Mouse (Mus musculus): Measurements from ENCODE around the gene Krtap10-10. TPM values are rescaled to one million over a fixed set of nuclear protein-coding genes. Genes with fewer than 3 reads are reported as not detected.

Krtap10-10 gene
- total RNA-seq, 2 experiments from 2014 or later, result 0.75 TPM; not detected in 1

- peak; percentile 95 for ATAC-seq (replicated peaks; ENCODE audit: poor library complexity, severe bottlenecking)
These were observed 28.5 kb downstream of the Krtap10-10 start for GRCm38 (mm10) chr10:77864067-77864761.

- ATAC-seq (replicated peaks; ENCODE audit: poor library complexity, severe bottlenecking), result no peak
These were observed 29.0 kb downstream of the Krtap10-10 start for GRCm38 (mm10) chr10:77864762-77865143.

- no peak for ATAC-seq (replicated peaks; ENCODE audit: poor library complexity, severe bottlenecking)
These were observed 31.8 kb downstream of the Krtap10-10 start for GRCm38 (mm10) chr10:77867546-77867945.

DNA sequence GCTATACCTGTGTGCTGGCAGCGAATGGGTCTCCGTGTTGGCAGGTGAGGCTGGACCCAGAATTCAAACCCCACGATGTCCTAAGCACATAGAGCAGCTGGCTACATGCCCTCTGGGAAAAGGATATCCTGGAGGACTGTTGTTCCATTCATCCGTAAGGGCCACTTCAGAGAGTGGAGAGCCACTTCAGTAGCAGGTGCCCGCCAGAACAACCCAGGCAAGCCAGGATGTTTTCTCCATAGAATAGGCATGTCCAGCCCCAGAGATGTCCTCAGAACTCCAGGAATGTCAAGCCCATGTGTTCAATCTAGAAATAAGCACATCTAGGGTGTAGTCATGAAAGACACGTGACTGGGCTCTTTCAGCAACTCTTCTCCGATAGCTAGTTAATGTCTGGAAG, 33.9 kb downstream of the Krtap10-10 start:
- ATAC-seq (replicated peaks; ENCODE audit: poor library complexity, severe bottlenecking), result no peak

DNA sequence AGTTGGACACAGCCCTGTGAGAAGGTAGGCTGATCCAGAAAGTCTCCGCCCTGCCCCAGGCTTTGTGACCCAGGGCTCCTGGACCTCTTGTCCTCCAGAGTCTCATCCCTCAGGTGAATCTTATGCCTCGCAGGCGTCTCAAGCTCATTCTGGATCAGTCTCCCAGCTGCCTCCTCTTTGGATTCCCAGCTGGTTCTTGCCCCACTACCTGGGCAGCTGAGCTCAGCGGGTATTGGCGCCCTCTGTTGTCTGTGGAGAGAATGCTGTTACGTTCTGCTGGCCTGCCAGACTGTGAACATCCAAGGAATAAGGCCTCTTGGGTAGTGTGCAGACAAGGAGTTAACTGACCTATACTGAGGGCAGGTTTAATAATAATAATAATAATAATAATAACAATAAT, 43.2 kb downstream of the Krtap10-10 start:
- ATAC-seq (replicated peaks; ENCODE audit: poor library complexity, severe bottlenecking), result no peak

- peak; percentile 67 for ATAC-seq (replicated peaks; ENCODE audit: poor library complexity, severe bottlenecking)
These were observed 44.6 kb downstream of the Krtap10-10 start for GRCm38 (mm10) chr10:77880305-77880704.

GRCm38 (mm10) chr10:77882553-77882952, 46.8 kb downstream of the Krtap10-10 start:
- no peak for ATAC-seq (replicated peaks; ENCODE audit: poor library complexity, severe bottlenecking)

DNA sequence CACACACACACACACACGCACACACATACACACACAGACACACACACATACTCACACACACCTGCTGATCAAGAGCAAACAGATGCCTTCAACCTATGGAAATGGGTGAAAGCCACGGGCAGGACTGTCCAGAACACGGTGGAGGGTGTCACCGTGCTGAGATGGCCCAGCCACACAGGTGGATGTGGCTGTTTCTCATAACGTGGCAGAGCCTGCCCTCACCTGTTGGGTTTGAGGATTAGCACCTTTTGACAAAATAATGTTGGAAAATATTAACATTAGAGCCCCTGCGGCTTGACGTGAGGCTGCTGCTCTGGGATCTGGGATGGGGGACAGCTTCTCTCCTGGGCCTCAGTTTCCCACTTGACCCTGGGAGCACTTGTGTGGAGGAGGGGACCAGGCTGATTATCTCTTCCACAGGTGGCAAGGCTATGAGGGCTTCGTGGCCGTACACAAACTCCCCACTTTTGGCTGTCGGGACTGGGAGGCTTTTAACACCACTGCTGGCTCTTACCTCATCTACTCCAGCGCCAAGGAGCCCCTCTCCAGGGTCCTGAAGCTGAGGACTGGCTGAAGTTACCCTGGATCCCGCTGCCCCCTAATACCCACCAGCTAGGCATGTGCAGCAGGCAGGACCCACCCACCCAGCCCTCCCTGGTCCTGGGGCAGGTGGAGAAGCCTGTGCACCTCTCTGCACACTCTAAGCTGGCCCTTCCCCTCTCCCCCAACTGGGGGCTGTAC, 50.4 kb downstream of the Krtap10-10 start:
- no peak for ATAC-seq (replicated peaks; ENCODE audit: poor library complexity, severe bottlenecking)

Other genes starting within 250 kb of the Krtap10-10 start
Only the 30 nearest of the 33 such genes appear.
- 39.6 and 42.0 TPM in 2 replicates for gene Ube2g2, start 213.7 kb upstream of the Krtap10-10 start, total RNA-seq (2014; fragmentation: Nextera tagmentation)
- gene Ube2g2, start 213.7 kb upstream of the Krtap10-10 start, total RNA-seq (2017), result 29.5 and 53.3 TPM in 2 replicates
- gene Tspear, start 149.4 kb upstream of the Krtap10-10 start, total RNA-seq (2014; fragmentation: Nextera tagmentation), result 0.90 TPM in 1 of 2 replicates, not detected in the other
- 0.05 TPM in 1 of 2 replicates, not detected in the other for gene Tspear, start 149.4 kb upstream of the Krtap10-10 start, total RNA-seq (2017)
- gene Gm19402, start 145.2 kb upstream of the Krtap10-10 start, total RNA-seq (2014; fragmentation: Nextera tagmentation), result not detected in 2 replicates
- gene Gm19402, start 145.2 kb upstream of the Krtap10-10 start, total RNA-seq (2017), result not detected in 2 replicates
- gene Gm9508, start 138.7 kb upstream of the Krtap10-10 start, total RNA-seq (2014; fragmentation: Nextera tagmentation), result not detected in 2 replicates
- gene Gm9508, start 138.7 kb upstream of the Krtap10-10 start, total RNA-seq (2017), result not detected in 2 replicates
- not detected in 2 replicates for gene Gm10272, start 129.3 kb upstream of the Krtap10-10 start, total RNA-seq (2014; fragmentation: Nextera tagmentation)
- gene Gm10272, start 129.3 kb upstream of the Krtap10-10 start, total RNA-seq (2017), result not detected in 2 replicates
- gene Gm10024, start 124.5 kb upstream of the Krtap10-10 start, total RNA-seq (2014; fragmentation: Nextera tagmentation), result not detected in 2 replicates
- gene Gm10024, start 124.5 kb upstream of the Krtap10-10 start, total RNA-seq (2017), result not detected in 2 replicates
- not detected in 2 replicates for gene Gm10142, start 120.1 kb upstream of the Krtap10-10 start, total RNA-seq (2014; fragmentation: Nextera tagmentation)
- gene Gm10142, start 120.1 kb upstream of the Krtap10-10 start, total RNA-seq (2017), result not detected in 2 replicates
- gene Krtap12-1, start 115.3 kb upstream of the Krtap10-10 start, total RNA-seq (2014; fragmentation: Nextera tagmentation), result not detected in 2 replicates
- gene Krtap12-1, start 115.3 kb upstream of the Krtap10-10 start, total RNA-seq (2017), result not detected in 2 replicates
- not detected in 2 replicates for gene Gm10100, start 109.5 kb upstream of the Krtap10-10 start, total RNA-seq (2014; fragmentation: Nextera tagmentation)
- not detected in 2 replicates for gene Gm10100, start 109.5 kb upstream of the Krtap10-10 start, total RNA-seq (2017)
- not detected in 2 replicates for gene Gm18596, start 93.3 kb upstream of the Krtap10-10 start, total RNA-seq (2014; fragmentation: Nextera tagmentation)
- not detected in 2 replicates for gene Gm18596, start 93.3 kb upstream of the Krtap10-10 start, total RNA-seq (2017)
- not detected in 2 replicates for gene Gm9736, start 84.6 kb upstream of the Krtap10-10 start, total RNA-seq (2014; fragmentation: Nextera tagmentation)
- not detected in 2 replicates for gene Gm9736, start 84.6 kb upstream of the Krtap10-10 start, total RNA-seq (2017)
- gene Gm3233, start 76.3 kb upstream of the Krtap10-10 start, total RNA-seq (2014; fragmentation: Nextera tagmentation), result not detected in 2 replicates
- not detected in 2 replicates for gene Gm3233, start 76.3 kb upstream of the Krtap10-10 start, total RNA-seq (2017)
- not detected in 2 replicates for gene Gm3238, start 64.6 kb upstream of the Krtap10-10 start, total RNA-seq (2014; fragmentation: Nextera tagmentation)
- not detected in 2 replicates for gene Gm3238, start 64.6 kb upstream of the Krtap10-10 start, total RNA-seq (2017)
- not detected in 2 replicates for gene Gm7138, start 59.0 kb upstream of the Krtap10-10 start, total RNA-seq (2014; fragmentation: Nextera tagmentation)
- not detected in 2 replicates for gene Gm7138, start 59.0 kb upstream of the Krtap10-10 start, total RNA-seq (2017)
- gene Gm3250, start 53.4 kb upstream of the Krtap10-10 start, total RNA-seq (2014; fragmentation: Nextera tagmentation), result not detected in 2 replicates
- not detected in 2 replicates for gene Gm3250, start 53.4 kb upstream of the Krtap10-10 start, total RNA-seq (2017)
- not detected in 2 replicates for gene Gm7137, start 47.7 kb upstream of the Krtap10-10 start, total RNA-seq (2014; fragmentation: Nextera tagmentation)
- gene Gm7137, start 47.7 kb upstream of the Krtap10-10 start, total RNA-seq (2017), result not detected in 2 replicates
- not detected in 2 replicates for gene Gm9639, start 40.9 kb upstream of the Krtap10-10 start, total RNA-seq (2014; fragmentation: Nextera tagmentation)
- gene Gm9639, start 40.9 kb upstream of the Krtap10-10 start, total RNA-seq (2017), result not detected in 2 replicates
- not detected in 2 replicates for gene Gm19668, start 36.8 kb upstream of the Krtap10-10 start, total RNA-seq (2014; fragmentation: Nextera tagmentation)
- not detected in 2 replicates for gene Gm19668, start 36.8 kb upstream of the Krtap10-10 start, total RNA-seq (2017)
- not detected in 2 replicates for gene Gm9507, start 24.1 kb upstream of the Krtap10-10 start, total RNA-seq (2014; fragmentation: Nextera tagmentation)
- not detected in 2 replicates for gene Gm9507, start 24.1 kb upstream of the Krtap10-10 start, total RNA-seq (2017)
- not detected in 2 replicates for gene Gm2696, start 21.3 kb upstream of the Krtap10-10 start, total RNA-seq (2014; fragmentation: Nextera tagmentation)
- not detected in 2 replicates for gene Gm2696, start 21.3 kb upstream of the Krtap10-10 start, total RNA-seq (2017)
- gene Krtap10-4, start 8.9 kb upstream of the Krtap10-10 start, total RNA-seq (2014; fragmentation: Nextera tagmentation), result not detected in 2 replicates
- not detected in 2 replicates for gene Krtap10-4, start 8.9 kb upstream of the Krtap10-10 start, total RNA-seq (2017)
- not detected in 2 replicates for gene Gm36176, start 10.9 kb downstream of the Krtap10-10 start, total RNA-seq (2014; fragmentation: Nextera tagmentation)
- not detected in 2 replicates for gene Gm36176, start 10.9 kb downstream of the Krtap10-10 start, total RNA-seq (2017)
- not detected in 2 replicates for gene Gm10318, start 16.9 kb downstream of the Krtap10-10 start, total RNA-seq (2014; fragmentation: Nextera tagmentation)
- not detected in 2 replicates for gene Gm10318, start 16.9 kb downstream of the Krtap10-10 start, total RNA-seq (2017)
- not detected in 2 replicates for gene Gm3285, start 26.0 kb downstream of the Krtap10-10 start, total RNA-seq (2014; fragmentation: Nextera tagmentation)
- gene Gm3285, start 26.0 kb downstream of the Krtap10-10 start, total RNA-seq (2017), result not detected in 2 replicates
- gene Lrrc3, start 66.6 kb downstream of the Krtap10-10 start, total RNA-seq (2014; fragmentation: Nextera tagmentation), result not detected in 2 replicates
- gene Lrrc3, start 66.6 kb downstream of the Krtap10-10 start, total RNA-seq (2017), result not detected in 2 replicates
- 1.9 and 9.1 TPM in 2 replicates for gene Trpm2, start 134.6 kb downstream of the Krtap10-10 start, total RNA-seq (2014; fragmentation: Nextera tagmentation)
- 1.9 and 3.6 TPM in 2 replicates for gene Trpm2, start 134.6 kb downstream of the Krtap10-10 start, total RNA-seq (2017)
- gene 1810043G02Rik, start 142.6 kb downstream of the Krtap10-10 start, total RNA-seq (2014; fragmentation: Nextera tagmentation), result 8.8 and 9.1 TPM in 2 replicates
- gene 1810043G02Rik, start 142.6 kb downstream of the Krtap10-10 start, total RNA-seq (2017), result 7.4 and 9.9 TPM in 2 replicates
- 30.6 and 39.4 TPM in 2 replicates for gene Pfkl, start 174.1 kb downstream of the Krtap10-10 start, total RNA-seq (2014; fragmentation: Nextera tagmentation)
- 39.6 and 43.5 TPM in 2 replicates for gene Pfkl, start 174.1 kb downstream of the Krtap10-10 start, total RNA-seq (2017)
- 0.45 TPM in 1 of 2 replicates, not detected in the other for gene Dnmt3l, start 206.0 kb downstream of the Krtap10-10 start, total RNA-seq (2014; fragmentation: Nextera tagmentation)
- 0.67 and 1.6 TPM in 2 replicates for gene Dnmt3l, start 206.0 kb downstream of the Krtap10-10 start, total RNA-seq (2017)
- 1.0 TPM in 1 of 2 replicates, not detected in the other for gene Aire, start 207.7 kb downstream of the Krtap10-10 start, total RNA-seq (2014; fragmentation: Nextera tagmentation)
- not detected in 2 replicates for gene Aire, start 207.7 kb downstream of the Krtap10-10 start, total RNA-seq (2017)